Mouse (Mus musculus) erythroblast, adult 5-6 weeks (primary cell): ENCODE results near the gene Prdm2. TPM values are rescaled to one million over a fixed set of nuclear protein-coding genes. Genes with fewer than 3 reads are reported as not detected.

Source experiments
- total RNA-seq, 2 experiments: library from RNA; stranded (forward) in 1 of 2; stranded (reverse) in 1 of 2; fragments of 150-400 nt in 1 of 2; fragments of 200-764, 138-1000 nt in 1 of 2; gene quantifications; 2 replicates each; pipeline versions ENCODE4 v1.2.3 to v1.2.4; 2015 to 2017; ENCODE audit warnings: low replicate concordance in 2 of 2

Prdm2 gene
- total RNA-seq, 2 experiments from 2014 or later: 8.4 to 15.0 TPM

Other genes with a start within 250 kb of the Prdm2 start
- gene Pdpn, start 86.6 kb upstream of the Prdm2 start, total RNA-seq (2015; ENCODE audit: low replicate concordance): 0.84 TPM in 1 of 2 replicates, not detected in the other
- gene Pdpn, start 86.6 kb upstream of the Prdm2 start, total RNA-seq (2017; ENCODE audit: low replicate concordance): 0.42 TPM in 1 of 2 replicates, not detected in the other
- gene Lrrc38, start 136.8 kb upstream of the Prdm2 start, total RNA-seq (2015; ENCODE audit: low replicate concordance): not detected in 2 replicates
- not detected in 2 replicates for gene Lrrc38, start 136.8 kb upstream of the Prdm2 start, total RNA-seq (2017; ENCODE audit: low replicate concordance)
- gene Pramel1, start 181.4 kb upstream of the Prdm2 start, total RNA-seq (2015; ENCODE audit: low replicate concordance): not detected in 2 replicates
- gene Pramel1, start 181.4 kb upstream of the Prdm2 start, total RNA-seq (2017; ENCODE audit: low replicate concordance): not detected in 2 replicates
- 2.5 and 4.4 TPM in 2 replicates for gene Pramef8, start 199.4 kb upstream of the Prdm2 start, total RNA-seq (2015; ENCODE audit: low replicate concordance)
- gene Pramef8, start 199.4 kb upstream of the Prdm2 start, total RNA-seq (2017; ENCODE audit: low replicate concordance): 4.3 and 4.9 TPM in 2 replicates
- gene Oog4, start 237.3 kb upstream of the Prdm2 start, total RNA-seq (2015; ENCODE audit: low replicate concordance): not detected in 2 replicates
- gene Oog4, start 237.3 kb upstream of the Prdm2 start, total RNA-seq (2017; ENCODE audit: low replicate concordance): not detected in 2 replicates